Mouse (Mus musculus) WW6 (cell line): ENCODE data around the gene Nudt6.

Source experiments
- DNase-seq: peaks from one replicate; pipeline ENCODE4 v3.0.0-alpha.2; 2013; ENCODE audit warnings: low read depth, low spot score

The Nudt6 gene

DNA sequence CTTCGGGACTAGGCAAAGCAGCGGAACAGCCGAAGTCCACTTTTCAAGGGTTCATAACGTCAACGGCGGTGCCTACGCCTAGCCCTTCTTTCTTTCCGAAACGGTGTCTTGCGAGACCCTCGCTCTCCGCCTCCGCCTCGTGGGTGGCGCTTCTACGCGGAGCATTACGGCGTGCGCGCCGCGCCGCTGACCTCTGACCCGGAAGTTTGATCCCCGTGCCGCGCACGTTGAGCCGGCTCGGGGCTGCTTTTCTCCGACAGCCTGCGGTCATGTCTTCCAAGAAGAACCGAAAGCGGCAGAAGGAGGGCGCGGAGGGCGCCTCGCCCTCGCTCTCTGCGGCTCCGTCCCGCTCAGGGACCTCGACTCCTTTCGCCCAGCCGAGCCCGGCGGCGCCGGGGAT is at the start of gene Nudt6:
TSS of gene Nudt6 (minus strand) at position 140 of the 400 bp plus-strand sequence.
- peak; percentile 90 for DNase-seq

DNA sequence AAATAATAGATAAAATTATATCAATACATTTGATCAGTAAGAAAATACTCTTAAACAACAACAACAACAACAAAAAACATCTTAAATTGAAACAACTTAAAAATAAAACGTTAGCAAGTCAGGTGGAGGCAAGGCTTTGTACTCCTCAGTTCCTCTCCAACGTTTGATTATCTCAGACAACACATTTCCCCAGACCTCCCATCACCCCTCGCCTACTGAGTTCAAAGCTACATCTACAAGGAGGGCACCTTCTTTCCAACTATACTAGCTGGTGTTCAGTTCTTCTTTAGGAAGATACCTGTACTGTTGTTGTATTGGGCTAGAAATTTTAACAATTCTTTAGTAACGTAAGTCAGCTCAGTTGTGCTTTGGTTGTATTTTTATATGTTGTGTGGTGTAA is 49.3 kb upstream of the Nudt6 start:
- DNase-seq = no peak

DNA sequence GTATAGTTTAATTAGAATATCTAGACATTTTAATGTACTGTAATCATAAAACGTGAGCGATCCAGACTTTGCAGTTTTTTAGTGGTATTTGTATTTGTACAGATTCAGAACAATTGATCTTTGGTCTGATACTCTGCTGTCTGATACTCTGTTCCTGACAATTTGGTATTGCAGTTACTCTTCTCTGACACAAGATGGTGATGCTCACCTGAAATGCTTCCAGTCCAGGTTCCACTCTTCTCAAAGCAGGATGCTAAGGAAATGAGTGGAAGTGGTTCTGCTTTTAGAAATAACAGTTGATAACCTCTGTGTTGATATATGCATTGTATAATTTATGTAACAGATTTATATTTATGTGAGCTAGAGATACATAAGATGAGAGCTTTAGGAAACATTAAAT is 48.2 kb upstream of the Nudt6 start:
- DNase-seq = no peak

DNA sequence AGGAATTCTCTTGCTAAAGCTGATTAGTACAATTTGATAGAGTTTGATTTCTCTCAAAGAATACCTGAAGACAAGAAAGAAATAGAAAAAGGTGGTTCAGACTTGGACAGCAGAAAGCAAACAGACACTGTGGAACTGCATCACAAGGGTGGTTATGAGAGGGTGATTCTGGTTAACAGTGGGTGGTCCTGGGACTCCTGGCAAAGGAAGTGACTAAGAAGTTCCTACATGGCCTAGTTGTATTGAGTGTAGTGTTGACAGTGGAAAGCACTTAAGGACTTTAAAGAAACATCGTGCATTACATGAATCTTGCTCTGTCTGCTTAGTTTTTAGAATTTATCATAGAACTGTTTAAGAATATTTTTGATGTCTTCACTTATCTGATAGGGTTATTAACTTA is 36.0 kb upstream of the Nudt6 start:
- no peak for DNase-seq

GRCm38 (mm10) chr3:37443409-37443808 is 23.4 kb upstream of the Nudt6 start:
- no peak for DNase-seq

DNA sequence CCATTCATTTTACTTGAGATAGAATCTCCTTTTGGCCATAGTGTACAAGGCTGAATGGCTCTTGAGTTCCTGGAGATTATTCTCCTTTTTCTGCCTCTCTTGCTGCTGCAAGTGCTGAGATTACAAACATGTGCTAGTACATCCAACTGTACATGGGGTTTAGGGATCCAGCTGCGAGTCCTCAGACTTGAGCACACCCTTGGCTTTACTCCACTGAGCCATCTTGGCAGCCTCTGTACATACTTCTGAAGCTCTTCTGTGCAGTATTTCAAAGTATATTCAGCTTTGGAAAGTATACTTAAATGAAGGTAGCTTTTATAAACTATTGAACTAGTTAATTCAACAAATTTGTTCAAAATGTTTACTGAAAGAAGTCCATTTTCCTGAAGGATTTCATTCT is 19.8 kb upstream of the Nudt6 start:
- no peak for DNase-seq

DNA sequence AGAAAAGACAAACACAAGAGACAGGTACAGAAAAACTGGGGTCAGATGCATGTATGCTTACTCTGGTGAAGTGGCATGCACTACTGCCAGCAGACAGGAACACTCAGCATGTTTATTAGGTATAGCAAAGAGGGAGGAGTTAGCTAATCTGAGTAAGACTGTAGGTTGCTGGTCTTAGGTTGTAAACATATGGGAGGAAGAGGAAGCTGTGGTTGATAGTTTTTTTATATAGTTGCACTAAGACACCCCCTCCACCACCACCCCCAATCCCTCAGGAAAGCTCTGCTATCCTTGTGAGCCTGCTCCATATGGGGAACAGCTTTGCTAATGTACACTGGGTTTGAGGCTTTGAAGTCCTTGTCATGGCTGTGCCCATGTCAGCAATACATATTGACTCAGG is 10.3 kb upstream of the Nudt6 start:
- DNase-seq = no peak

DNA sequence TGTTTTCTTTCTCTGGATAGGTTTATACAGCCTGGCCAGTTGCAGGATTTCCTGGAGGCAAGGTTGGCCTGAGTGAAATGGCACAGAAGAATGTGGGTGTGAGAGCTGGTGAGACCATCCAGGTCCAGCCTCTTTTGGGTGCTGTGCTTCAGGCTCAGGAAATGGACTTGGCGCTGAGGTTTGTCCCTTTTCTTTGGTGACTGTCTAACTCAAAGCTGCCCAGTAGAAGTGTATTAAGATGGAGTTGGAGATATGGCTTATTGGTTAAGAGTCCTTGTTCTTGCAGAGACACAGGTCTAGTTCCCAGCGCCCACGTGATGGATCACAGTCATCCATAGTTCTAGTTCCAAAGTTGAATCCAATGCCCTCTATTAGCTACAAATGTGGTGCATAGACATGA is 6.1 kb upstream of the Nudt6 start:
- DNase-seq = no peak

DNA sequence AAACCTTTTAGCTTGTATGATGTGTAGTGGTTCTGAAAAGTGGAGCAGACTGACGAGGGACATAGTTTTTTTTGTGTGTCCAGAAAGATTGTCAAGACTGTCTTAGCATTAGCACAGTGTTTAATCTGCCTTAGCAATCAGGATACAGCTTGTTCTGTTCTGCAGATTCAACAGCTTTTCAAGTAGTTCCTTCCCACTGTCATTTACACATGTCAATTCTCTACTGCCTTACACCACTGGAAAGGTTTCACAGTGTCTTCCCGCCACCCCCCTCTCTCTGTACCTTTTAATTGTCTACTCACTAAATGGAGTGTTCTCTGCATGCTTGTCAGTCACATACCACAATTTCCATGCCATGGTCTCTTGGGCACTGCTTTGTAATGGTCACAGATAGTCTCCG is 1.2 kb upstream of the Nudt6 start:
- no peak for DNase-seq

- no peak for DNase-seq
Measured at GRCm38 (mm10) chr3:37420641-37421040, 630 bp upstream of the Nudt6 start.

DNA sequence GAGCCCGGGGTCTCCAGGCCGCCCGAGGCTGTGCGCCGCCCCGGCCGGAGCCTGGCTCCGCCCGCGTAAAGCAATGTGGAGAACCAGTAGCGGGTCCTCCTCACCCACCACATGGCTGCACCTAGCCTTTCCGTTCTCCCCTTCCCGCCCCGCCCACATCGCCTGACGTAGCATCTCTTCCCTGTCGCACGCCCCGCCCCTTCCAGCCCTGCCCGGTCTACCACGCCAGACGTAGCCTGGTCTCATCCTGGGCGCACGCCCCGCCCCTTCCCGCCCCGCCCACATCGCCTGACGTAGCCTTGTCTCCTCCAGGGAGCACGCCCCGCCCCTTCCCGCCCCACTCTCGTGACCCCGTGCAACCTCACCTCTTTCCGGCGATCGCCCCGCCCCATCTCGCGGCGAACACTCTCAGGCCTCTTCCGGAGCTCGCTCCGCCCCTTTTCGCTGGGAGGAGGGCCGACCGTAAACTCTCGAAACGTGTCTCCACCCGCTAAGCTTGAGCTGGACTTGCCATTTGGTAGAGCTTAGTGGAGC is 486 bp downstream of the Nudt6 start, which contains the start of gene Spata5:
TSS of gene Spata5 (plus strand) at position 439 of the 534 bp plus-strand sequence.
- peak; percentile 99 for DNase-seq

DNA sequence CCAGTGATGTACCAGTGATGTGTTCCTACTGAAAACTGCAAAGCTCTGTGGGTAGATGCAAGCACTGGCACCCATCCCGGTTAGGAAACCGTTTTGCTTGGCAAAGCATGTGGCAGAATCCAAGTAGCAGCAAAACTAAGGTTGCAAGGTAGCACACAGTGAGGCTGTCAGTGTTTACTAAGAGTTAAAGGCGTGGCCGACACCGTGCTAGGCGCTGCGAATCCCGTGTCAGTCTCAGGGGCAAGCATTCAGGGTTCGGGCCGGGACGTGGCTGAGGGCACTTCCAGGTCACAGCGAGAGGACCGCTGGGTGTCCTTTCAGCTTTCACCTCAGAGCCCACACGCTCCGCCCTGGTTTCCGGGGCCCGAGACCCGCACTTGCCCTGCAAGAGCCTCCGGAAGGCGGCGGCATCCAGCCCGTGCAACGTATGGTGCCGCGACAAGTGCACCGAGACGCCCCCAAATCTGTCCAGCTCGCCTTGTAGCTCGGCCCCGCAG is 1.0 kb downstream of the Nudt6 start:
- peak; percentile 38 for DNase-seq

DNA sequence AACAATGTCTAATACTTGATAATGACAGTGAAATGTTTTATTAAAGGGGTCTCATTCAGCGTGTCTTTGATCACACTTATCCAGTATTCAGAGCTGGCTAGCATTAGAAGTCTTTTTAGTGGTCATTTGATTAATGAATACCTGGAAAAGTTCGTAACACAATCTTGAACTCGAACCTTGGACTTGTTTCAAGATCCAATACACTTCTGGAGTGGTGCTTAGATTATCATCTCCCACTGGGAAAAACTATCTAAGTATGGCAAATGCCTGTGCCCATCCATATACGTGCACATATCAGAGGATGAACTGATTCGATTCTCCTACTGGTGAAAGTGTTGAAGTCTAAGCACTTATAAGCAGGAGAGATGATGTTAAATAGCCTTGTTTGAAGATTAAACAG is 1.7 kb downstream of the Nudt6 start:
- DNase-seq = no peak

- peak; percentile 36 for DNase-seq
Measured at GRCm38 (mm10) chr3:37414413-37414960, 5.5 kb downstream of the Nudt6 start.

DNA sequence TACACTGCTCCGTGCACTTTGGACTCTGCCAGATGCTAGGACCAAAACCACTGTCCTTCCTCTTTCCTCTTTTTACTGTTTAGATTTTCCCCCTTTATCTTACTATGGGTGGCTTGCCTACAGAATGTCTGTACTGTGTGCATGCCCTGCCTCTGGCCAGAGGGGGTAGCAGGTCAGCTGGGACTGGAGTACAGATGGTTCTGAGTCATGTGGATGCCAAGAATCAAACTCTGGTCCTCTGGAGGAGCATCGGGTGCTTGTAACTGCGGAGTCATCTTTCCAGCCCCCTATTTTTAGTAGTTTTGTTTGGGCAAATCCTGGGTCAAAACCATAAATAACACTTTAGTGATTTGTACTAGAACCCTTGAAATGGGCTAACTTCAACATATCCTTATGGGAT is 6.6 kb downstream of the Nudt6 start:
- DNase-seq = no peak

DNA sequence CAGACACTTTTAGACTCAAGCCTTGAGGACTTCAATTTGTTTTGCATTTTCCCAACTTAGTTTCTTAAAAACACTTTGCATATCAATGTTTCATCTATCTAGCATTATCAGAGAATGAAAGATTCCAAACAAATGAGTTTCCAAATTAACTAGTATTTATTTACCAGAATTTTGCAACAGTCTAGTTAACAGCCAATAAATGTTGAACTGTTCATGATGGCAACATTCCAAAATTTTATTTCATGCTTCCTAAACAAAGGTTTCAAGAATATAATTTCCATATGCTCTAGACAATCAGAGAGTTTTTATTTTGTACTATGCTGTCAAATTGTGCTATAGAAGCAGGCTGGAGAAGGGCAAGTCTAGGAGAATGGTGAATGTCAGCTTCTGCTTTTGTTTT is 12.4 kb downstream of the Nudt6 start:
- DNase-seq = no peak

- no peak for DNase-seq
Measured at GRCm38 (mm10) chr3:37401729-37402610, 18.0 kb downstream of the Nudt6 start.

DNA sequence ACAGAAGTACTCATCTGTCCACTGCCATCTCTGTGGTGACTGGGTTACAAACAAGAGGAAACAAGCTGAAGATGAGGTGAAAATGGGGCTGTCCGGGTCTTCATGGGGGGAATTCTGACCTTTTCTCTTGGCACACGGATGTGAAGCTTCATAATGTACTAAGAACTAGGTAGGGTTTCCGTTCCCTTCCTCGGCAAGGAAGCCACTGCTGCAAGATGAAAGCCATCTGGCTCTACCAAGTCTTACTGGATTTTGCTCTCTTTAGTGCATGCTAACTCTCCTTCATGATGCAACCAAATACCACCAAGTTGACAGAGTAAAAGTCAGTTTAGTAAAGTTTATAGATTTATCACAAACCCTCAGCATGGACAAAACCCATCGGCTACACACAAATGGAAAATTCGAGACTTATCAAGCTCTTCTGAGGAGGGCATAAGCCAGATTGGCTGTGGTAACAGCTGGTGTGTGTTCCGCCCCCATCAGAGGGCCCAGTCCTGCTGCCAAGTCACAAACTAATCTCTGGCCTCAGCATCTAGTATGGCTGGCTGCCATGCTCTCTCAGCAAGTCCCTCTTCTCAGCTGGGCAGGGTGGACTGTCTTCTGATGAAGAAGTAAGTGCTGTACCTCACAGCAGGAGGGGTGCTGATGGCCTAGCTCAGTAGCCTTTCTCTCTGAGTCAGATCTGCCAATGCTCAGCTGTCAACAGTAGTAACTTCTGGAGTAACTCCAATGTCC is 21.2 kb downstream of the Nudt6 start:
- DNase-seq = no peak

GRCm38 (mm10) chr3:37397646-37398045 is 22.4 kb downstream of the Nudt6 start:
- no peak for DNase-seq

- DNase-seq = no peak
Measured at GRCm38 (mm10) chr3:37396930-37397608, 22.9 kb downstream of the Nudt6 start.

DNA sequence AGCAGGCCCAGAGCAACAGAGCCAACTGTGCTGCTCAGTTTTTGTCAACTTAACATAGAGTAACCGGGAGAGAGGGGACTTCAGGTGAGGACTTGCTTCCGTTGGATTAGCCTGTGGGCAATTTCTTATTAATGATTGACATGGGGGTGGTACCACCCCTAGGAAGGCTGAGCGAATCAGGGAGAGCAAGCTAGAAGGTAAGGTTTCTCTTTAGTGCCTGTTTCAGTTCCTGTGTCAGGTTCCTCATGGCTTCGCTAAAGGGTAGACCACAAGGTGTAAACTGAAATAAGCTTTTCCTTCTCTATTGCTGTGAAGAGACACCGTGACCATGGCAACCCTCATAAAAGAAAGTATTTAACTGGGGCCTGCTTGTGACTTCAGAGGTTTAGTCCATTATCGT is 32.7 kb downstream of the Nudt6 start:
- no peak for DNase-seq
